Mouse (Mus musculus): ENCODE data around the gene Gjb4.

GRCm38 (mm10) chr4:127373491-127373890 is 19.6 kb upstream of the Gjb4 start:
- TF ChIP-seq MAX (IDR thresholded peaks at IDR 0.05) = no peak
- no peak for TF ChIP-seq FOSL1 (IDR thresholded peaks at IDR 0.05; ENCODE audit: insufficient read depth, low read length, poor library complexity, severe bottlenecking)
- no peak for TF ChIP-seq CTCF (IDR thresholded peaks at IDR 0.05; ENCODE audit: control insufficient read depth, insufficient read depth, insufficient read length)
